Mouse (Mus musculus): ENCODE measurements around the gene Kcnk1.

The Kcnk1 gene

DNA sequence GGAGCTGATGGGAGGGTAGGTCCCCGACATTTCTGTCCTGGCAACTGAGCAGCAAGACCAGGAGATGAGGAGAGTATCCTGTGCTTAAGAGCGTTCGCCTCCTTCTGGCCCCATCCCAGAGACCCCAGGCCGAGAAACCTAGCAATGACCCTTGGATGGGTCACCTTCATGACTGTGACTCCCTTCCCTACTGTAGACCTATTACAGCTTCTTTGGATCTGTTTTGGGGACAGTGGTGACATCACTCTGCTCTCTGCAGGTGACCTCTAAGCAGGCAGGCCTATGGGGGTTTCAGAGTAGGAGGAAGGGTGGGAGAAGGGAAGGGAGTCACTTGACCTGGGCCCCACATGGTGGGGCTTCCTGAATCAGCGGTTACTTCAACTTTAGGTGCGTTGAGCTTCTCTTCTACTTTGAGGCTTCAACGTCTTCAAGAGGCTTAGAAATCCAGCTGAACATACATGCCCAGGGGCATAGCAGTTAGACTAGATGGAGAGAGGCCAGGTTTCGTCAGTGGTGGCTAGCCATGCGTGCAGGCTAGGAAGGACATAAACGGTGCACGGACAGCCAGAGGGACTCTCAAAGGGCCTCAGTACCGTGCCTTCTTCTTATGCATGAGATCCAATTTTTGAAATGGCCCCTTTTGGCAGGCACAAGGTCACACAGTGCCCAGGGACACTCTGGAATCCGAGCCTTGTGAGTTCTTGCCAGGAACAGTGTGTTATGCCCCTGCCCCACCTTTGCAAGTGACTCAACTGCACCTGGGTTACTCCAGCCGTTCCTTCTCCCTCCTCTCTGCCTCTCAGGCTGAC, 1.3 kb downstream of the Kcnk1 start:
- peak; percentile 82 for DNase-seq (ENCODE audit: extremely low read depth, low read depth, low spot score)

DNA sequence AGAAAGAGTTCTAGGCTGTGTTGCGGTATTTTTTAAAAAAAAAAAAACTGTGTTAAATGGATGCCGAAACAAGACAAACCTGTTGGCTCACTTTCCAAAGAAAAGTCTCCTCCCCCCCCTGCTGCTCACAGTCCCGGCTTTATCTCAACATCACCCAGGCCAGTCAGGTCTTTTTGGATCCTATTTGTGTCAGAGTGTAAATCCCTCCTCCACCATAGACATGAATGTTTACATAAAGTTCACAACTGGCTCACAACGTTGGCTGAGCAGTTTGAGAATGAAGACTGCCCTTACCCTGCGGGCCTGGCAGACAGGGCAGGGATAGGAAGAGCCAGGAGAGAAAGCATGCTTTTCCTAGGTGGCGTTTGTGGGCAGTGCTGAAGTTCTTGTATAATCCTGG, 2.0 kb downstream of the Kcnk1 start:
- peak; percentile 95 for DNase-seq (ENCODE audit: extremely low read depth, low read depth, low spot score)

DNA sequence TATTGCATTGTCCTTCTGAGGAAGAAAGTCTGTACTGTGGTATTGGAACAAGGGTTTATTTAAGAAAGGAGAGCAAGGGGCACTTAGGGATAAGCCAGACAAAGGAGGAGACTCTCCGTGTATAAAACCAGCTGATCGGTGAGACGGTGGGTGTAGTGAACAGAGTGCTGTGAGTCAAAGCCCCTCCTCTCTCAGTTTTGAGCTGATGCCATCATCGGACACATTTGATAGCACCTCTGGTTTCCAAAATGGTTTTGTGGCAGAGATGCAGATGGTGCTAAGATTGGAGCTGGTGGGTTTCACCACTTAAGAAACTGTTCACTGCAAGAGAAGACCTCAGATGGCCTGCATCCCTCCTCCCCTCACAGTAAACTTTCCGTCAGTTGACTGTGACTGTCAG, 2.6 kb downstream of the Kcnk1 start:
- DNase-seq (ENCODE audit: extremely low read depth, low read depth, low spot score): no peak

DNA sequence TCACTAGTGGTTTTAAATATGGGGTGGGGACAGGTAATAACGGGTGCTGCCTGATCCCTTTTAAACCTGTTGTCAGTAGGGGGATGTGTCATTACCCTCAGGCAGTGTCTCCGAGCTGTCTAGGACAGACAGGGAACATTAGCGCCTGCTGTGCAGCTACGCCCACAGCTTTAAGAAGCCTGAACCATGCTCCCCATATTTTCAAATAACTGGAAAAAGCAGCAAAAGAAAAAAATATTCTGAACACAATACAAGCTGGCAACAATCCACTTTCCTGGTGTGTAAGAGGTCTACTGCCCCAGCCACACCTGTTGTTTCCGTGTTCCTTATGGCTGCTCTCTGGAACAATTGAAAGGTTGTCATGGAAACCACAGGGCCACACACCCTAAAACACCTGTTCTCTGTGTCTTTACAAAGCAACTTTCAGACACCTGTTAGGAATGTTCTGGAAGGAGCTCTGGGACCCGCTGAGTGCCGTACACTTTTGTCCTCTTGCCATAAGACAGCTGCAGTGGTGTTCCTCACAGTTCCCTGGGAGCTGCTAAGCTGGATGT, 4.9 kb downstream of the Kcnk1 start:
- no peak for DNase-seq (ENCODE audit: extremely low read depth, low read depth, low spot score)

DNA sequence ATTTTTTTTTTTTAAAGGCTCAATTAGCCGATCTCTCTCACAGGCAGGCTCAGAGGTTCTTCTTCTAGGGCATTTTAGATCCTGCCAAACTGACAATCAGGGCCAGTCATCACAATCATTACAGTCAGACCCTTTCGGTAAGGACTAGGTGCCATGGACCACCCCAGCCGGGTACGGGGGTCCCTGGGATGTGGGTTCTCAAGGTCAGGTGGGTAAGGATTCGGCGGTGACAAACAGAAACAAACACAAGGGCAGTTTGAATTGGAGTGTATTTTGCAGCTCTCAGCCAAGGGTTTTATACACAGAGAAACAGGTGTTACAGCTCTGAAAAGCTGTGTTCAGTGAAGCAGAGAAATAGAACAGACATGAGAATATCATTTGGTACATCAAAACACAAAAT, 8.6 kb downstream of the Kcnk1 start:
- no peak for DNase-seq (ENCODE audit: extremely low read depth, low read depth, low spot score)

DNA sequence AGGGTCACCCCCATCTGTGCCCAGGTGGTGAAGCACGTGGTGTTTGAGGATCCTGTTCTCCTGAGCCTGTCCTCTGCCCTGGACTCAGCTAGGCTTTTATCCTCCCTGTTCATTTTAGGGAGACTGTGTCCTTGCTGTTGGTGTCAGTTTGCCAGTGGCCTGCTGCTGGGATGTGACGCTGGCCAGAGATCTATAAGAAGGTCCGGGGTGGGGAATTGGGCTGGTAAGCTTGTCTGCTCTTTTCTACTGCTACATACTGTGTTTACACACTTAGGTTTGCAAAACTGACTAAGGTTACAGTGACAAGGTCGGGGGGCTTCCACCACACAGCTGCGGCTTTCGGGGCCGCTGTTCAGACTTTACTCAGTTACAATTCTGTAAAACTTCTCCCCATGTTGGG, 10.0 kb downstream of the Kcnk1 start:
- no peak for DNase-seq (ENCODE audit: extremely low read depth, low read depth, low spot score)

DNA sequence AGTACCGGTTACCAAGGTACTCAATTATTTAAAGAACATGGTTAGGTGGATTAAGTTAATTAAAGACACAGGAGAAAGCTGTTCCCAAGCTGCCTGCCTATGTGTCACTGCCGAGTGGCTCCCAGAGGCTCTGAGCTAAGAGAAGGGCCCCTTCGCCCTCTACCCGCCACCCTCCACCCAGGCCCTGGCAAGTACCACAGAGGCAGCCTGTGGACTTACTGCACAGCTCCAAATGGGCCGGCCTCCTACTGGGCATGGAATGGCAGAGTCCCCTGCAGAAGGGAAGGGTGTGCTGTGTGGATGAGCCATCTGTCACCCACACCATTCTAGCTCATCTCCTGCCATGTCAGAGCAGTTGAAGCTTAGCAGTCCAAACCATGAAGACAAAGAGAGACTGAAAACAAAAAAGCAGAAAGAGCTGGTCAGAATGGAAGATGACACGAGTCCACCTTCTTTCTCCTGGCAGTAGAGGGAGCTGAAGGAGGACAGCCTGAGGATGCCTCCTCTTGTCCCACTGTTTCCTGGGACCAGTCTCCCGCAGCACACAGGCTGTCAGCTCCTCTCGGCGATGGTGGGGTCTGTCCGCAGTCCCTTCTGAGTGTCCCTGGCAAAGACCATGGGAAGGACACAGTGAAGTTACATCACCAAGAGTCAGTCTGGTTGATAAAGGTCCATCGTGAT, 11.5 kb downstream of the Kcnk1 start:
- no peak for DNase-seq (ENCODE audit: extremely low read depth, low read depth, low spot score)

DNA sequence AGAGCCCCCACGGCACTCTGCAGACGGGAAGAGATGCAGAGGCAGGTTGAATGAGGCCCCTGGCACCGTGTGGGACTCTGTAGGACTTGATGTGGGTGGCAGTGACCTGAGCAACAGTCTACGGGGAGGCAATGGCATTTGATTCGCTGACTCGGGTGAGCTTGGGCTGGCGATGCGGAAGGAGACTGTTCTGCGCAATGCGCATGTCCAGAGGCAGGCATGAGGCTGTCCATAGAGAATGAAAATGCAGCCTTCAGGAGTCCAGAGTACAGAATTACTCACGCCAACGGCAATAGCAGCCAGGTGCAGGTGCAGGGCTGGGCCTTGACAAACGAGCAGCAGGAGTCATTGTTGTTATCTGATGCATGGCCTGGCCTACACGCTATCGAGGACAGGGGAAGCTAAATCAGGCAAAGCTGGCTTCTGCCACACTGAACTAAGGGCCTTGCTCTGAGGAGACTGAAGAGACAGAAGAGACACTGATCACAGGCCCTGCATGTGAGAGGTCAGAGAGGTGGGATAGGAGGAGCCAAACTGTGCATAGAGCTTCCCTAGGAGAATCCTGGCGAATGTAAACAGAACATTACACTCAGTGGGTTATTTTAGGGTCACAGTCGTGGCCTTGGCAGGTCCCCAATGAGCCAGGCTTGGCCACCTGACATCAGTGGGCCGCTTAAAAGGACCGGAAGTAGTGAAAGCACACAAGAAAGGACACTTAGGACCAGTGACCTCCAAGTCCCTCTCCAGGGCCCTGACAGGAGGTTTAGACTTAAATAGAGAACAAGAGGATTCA, 12.8 kb downstream of the Kcnk1 start:
- no peak for DNase-seq (ENCODE audit: extremely low read depth, low read depth, low spot score)

DNA sequence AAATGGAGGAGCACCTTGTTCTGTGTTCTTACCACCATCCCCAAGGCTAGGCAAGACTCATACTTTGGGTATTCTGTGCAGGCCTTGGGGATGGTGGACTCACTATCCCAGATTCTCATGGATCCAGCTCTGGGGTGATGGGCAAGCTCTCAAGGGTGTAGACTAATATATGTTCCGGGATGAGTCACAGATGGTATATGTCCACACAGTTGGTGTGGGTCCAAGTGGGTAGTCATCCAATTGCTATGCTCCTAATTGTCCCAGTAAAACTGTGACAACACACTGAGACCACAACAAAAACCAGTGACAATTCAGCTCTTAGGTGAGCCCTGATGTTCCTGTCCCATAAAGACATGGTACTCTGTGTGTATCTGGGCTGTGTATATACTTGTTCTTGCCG, 14.0 kb downstream of the Kcnk1 start:
- no peak for DNase-seq (ENCODE audit: extremely low read depth, low read depth, low spot score)

DNA sequence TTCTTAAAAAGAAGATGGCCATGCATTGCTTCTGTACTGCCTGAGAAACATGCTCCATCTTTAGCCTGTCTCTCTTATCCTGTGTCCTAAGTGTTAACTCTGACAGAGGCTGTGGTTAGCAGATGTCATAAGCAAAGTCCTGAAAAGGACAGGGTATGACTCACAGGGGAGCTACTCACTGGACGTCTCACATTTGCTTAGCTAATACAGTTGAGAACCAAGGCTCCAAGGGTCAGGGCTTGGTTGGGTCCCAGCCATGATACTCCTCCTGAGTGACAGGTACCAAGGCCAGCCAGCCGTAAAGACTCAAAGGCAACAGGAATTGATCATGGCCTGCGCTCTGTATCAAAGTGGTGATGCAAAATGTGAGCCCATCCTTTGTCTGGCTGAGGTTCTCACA, 15.9 kb downstream of the Kcnk1 start:
- no peak for DNase-seq (ENCODE audit: extremely low read depth, low read depth, low spot score)

DNA sequence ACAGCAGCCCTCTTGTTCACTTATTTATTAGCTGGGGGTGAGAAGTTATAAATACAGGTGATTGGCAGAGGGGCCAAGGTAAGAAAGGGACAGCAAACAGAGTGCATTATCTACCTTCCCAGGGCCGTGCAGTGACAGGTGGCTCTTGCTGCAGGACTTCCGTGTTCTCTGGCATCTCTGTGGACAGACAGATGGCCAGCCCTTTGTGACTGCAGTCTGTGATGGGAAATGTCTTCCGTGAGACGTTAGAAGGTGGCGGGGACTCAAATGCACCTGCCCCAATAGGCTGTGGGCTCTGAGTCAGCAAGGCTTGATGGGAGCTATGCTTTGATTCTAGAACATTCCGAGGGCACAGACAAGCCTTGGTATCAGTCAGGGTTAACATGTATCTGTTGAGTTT, 17.4 kb downstream of the Kcnk1 start:
- no peak for DNase-seq (ENCODE audit: extremely low read depth, low read depth, low spot score)

DNA sequence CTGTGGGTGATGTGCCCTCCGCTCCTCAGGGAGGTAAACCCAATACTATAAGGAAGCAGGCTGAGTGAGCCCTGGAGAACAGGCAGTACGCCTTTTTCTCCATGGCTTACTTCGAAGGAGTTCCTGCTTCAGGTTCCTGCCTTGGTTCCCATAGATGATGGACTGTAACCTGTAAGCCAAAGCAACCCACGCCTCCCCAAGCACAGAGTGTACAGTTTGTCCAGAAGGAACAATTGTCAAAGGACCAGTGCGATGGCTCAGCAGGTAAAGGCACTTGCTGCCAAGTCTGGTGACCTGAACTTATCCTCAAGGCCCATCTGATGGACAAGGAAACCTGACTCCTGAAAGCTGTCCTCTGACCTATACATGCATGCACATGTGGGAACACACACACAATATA, 18.7 kb downstream of the Kcnk1 start:
- no peak for DNase-seq (ENCODE audit: extremely low read depth, low read depth, low spot score)

DNA sequence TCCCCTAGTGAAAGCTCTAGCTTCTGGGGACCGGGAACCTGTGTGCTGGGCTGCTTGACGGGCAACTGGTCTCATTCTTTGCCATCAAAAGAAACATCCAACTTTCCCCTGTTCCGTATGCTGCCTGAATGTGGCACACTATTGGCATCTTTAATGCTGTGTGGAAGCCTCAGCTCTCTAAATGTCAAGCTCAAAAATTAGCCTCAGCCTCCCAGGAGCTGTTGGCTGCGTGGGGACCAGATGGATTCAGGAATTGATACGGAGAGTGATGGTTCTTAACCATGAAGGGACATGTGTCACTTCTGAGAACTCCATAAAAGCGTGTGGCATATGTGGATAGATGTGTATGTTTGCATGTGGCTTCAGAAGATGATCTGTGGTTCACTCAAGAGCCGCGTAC, 27.0 kb downstream of the Kcnk1 start:
- DNase-seq (ENCODE audit: extremely low read depth, low read depth, low spot score): no peak

DNA sequence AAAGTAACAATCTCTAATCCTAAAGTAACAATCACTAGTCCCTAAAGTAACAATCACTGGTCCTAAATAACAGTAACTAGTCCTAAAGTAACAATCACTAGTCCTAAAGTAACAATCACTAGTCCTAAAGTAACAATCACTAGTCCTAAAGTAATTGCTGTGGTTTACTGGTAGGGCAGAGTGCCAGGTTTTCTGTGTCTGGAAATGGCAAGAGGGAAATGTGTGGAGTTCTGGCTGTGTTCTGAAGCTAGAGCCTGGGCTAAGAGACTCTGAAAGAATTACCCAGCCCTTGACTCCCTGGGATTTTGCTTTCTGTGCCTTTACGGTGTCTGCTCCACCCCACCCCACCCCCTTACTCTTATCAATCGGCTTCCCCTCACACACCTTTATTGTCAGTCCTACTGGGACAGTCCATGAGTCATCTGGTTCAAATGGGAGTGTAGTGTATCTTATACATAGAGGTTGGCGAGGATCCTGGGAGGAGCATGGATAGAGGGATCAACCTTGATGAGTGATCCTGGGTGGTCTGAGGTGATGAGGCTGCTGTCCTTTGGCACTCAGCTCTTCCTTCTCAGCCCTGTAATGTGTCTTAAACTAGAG, 28.8 kb downstream of the Kcnk1 start:
- DNase-seq (ENCODE audit: extremely low read depth, low read depth, low spot score): no peak

DNA sequence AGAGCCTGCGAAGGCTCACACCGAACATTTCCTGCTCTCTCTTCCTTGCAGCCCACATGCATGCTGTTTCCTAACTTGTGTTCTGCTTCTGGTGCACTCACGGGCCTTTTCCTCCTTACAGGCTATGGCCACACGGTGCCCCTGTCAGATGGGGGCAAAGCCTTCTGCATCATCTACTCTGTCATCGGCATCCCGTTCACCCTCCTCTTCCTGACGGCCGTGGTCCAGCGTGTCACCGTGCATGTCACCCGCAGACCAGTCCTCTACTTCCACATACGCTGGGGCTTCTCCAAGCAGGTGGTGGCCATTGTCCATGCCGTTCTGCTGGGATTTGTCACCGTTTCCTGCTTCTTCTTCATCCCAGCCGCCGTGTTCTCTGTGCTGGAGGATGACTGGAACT, 29.9 kb downstream of the Kcnk1 start:
- no peak for DNase-seq (ENCODE audit: extremely low read depth, low read depth, low spot score)

DNA sequence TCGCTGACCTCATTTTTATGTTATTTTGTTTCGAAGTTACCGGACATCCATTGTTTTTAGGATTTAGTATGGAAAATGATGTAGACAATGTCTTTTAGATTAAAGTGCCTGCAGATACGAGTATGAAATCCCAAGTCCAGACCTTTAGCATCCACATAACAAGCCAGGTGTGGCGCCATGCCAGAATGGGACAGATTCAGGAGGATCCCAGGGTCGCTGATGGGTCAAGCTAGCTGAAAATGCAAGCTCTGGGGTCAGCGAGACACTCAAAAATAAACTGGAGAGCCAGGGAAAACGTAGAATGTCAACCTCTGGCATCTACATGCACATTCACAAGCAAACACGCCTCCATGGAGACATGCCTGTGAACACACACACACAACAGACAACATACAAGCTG, 31.2 kb downstream of the Kcnk1 start:
- DNase-seq (ENCODE audit: extremely low read depth, low read depth, low spot score): no peak

DNA sequence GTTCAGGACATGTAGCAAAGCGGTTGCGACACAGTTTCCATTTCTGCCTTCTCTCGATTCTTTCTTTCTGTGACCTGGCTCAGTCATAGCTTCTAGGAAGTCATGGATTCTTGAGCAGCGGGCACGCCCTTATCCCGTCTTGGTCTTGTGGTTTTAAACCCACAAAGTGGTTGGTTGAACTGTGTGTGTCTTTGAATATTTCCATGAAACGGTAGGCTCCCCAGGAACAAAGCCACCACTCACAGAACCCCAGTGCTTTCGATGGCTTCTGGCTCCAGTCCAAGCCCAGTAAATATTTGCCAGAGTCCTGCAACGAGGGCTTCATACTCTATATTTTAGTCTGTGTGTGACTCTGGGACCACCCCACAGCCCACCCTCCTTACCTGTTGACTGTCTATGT, 31.6 kb downstream of the Kcnk1 start:
- DNase-seq (ENCODE audit: extremely low read depth, low read depth, low spot score): no peak

DNA sequence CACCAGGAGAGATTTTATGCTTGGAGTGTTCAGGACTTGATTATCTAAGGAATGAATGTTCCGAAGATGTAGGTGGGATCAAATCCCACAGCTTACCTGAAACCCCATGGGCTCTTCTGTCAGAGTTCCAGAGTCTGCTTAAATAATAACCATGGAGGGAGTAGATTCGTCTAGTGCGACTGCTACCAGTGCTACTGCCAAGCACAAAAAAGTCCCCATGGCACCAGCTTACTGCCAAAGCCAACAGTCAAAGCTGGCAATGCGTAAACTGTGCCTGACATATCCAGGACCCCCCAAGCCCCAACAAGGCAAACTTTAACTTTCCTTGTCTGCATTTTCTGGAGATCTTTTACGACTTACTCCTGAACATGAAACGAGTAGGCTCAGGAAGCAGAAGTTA, 32.5 kb downstream of the Kcnk1 start:
- DNase-seq (ENCODE audit: extremely low read depth, low read depth, low spot score): no peak

DNA sequence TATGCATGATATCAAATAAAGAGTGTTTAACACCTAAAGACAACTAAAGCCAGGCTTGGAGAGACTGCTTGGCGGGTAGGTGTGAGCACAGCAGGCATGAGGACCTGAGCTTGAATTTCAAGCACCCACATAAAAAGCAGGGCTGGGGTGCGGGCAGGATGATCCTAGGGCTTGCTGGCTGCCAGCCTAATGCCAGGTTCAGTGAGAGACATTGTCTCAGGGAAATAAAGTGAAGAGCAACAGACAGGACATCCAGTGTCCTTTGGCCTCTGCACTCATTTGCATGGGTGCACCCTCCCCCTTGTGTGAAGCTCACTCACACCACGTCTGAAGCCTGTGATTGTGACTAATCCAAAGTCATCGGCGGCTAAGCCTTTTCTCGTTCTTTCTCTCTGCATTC, 34.0 kb downstream of the Kcnk1 start:
- DNase-seq (ENCODE audit: extremely low read depth, low read depth, low spot score): no peak

DNA sequence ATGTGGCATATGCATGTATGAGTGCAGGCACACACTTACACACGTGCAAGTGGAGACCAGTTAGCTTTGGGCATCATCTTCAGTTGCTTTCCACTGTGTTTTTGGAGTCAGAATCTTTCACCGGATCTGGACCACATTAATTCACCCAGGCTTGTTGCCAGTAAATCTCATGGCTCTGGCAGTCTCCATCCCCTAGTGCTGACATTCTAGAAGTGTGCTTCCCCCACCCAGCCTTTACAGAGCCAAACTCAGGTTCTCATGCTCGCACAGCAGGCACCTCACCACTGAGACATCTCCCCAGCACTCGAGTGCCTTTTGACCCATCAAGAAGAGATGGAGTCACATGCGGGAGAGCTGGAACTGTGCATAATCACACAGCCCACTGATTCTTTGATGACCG, 37.8 kb downstream of the Kcnk1 start:
- no peak for DNase-seq (ENCODE audit: extremely low read depth, low read depth, low spot score)

DNA sequence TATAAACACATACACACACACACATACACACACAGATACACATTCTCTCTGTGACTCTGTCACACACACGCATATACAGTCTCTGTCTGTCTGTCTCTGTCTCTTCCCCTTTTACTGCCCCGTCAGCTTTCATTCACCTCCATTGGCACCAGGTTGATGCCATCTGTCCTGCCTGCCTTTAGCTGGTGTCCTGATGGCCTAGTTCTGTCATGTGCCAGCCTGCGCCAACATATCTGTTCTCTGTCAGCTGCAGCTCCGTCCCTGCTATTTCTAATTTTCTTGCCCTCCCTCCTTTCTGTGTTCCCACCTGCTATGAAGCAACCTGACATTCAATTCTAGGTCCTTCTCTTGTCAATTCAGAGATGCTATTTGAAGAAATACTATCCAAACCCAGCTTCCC, 40.1 kb downstream of the Kcnk1 start:
- DNase-seq (ENCODE audit: extremely low read depth, low read depth, low spot score): no peak
